Mouse (Mus musculus) E14TG2a.4 (cell line): Measurements from ENCODE around the gene Rtn4rl1.

Experiments
- CTCF ChIP-seq: conservative IDR thresholded peaks from 2 replicates; pipeline ENCODE4 v1.5.1; 2014; ENCODE audit warnings: low read length
- NANOG ChIP-seq: IDR thresholded peaks from 2 replicates; pipeline ENCODE4 v1.6.1; 2014; ENCODE audit warnings: borderline replicate concordance, low read length, mixed read lengths
- POU5F1 ChIP-seq: IDR thresholded peaks from 2 replicates; pipeline ENCODE4 v1.6.1; 2014; ENCODE audit warnings: low read length, borderline replicate concordance

GRCm38 (mm10) chr11:75308650-75309049 lies 115.1 kb downstream of the Rtn4rl1 start:
- no peak for TF ChIP-seq CTCF
- no peak for TF ChIP-seq POU5F1
- TF ChIP-seq NANOG: no peak
